Mouse (Mus musculus) stomach, postnatal 0 days (tissue): ENCODE data around the gene Mblac1.

Experiments used
- CTCF ChIP-seq: IDR thresholded peaks from 2 replicates; pipeline ENCODE4 v1.5.1; 2016; ENCODE audit warnings: antibody characterized with exemption, low read depth, mild to moderate bottlenecking, moderate library complexity
- EP300 ChIP-seq: optimal IDR thresholded peaks from 2 replicates; pipeline ENCODE3; 2016; ENCODE audit warnings: antibody characterized with exemption

DNA sequence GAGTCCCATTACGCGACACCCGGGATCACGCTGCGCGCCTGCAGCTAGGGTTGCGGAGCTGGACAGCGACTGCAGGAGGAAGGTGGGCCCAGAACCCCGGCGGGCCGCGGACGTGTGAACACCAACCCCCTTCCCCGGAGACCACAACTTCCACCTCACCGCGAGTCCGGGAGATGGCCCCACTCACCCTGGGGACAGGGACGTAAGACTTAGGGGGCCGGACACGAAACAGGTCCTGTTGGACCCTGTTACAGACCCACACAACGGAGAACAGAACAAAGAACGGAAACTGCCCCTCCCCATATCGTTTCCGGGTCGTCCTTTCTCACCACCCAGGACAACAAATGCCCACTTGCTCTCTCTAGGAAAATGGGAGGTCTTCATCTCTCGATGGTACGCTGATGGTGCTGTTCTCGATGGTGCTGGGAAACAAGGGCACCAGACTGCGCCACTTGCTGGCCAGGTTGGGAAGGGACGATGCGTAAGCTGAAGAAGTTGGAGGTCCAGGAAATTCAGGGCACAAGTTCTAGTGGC is 38.6 kb upstream of the Mblac1 start, which contains the start of gene Zfp113:
- TF ChIP-seq CTCF (peak; percentile 96), EP300 (no peak)
